Mouse (Mus musculus) heart, adult 2 months (tissue): Measurements from ENCODE around the gene Crabp2.

ENCODE experiments used
- CTCF ChIP-seq: fragments of 200-600 bp; IDR thresholded peaks from 2 replicates; pipeline ENCODE4 v1.8.1; 2022; ENCODE audit warnings: antibody characterized with exemption, mild to moderate bottlenecking, moderate library complexity
- POLR2A ChIP-seq: fragments of 200-500 bp; IDR thresholded peaks from 2 replicates; pipeline ENCODE4 v1.6.1; 2011; ENCODE audit warnings: mild to moderate bottlenecking, low read depth, low read length, control low read depth; ENCODE audit not compliant: insufficient read depth

DNA sequence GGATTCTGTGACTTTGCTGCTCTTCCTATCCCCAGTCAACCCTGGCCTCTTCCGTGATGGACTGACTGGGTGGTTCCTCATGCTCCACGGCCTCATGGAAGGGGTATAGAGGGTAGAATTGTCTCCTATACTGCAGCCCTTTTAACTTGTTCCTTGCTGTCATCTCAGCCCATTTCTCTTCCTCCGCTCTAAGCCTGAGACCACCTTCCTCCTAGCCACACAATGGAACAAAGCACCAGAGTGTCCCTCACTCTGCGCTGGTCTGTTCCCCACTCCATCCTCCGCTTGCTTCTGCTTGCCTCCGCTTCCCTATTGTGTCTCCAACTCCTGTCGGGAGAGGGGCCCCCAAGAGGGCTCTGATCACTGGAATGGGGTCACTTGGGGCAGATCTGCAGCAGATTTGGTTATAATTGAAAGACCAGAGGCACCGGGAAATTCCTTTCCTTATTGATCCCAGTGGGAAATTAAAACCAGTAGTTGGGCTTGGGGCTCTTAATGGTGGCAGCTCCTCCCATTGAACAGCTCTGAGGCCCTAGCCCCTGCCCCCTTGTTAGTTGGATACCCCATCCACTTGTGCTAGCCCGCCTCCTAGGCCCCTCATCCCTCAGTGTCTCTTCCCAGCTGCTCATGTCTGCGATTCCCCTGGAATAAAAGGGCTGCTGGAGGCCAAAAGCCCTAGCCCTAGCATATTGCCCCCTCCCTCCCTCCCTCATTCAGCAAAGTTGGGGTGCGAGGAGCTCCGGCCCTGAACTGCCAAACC is 2.5 kb upstream of the Crabp2 start:
- TF ChIP-seq POLR2A (no peak), CTCF (no peak)
